Mouse (Mus musculus): Measurements from ENCODE around the gene Dnmt1.

Dnmt1 gene

GRCm38 (mm10) chr9:20959430-20959938 is at the start of gene Dnmt1:
Gene Dnmt1, minus strand, starts transcription at chr9:20959888.
- DNase-seq (ENCODE audit: low spot score): no peak

DNA sequence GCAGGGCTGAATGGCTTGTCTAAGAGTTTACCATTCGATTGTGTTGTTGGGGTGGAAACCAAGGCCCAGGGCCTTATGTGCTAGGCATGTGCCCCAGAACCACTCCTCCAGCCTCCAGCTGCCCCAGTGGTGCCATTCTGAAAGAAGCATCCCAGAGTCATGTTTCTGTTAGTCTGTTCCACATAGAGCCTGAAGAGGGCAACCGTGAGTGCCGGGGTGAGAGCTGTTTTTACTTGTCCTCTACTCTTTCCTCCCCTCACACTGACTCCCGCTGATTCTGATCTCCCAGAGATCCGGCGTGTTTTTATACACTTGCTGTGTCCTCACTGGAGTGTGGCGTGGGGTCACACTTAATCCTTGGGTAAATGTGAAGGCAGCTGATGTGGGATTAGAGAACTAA is 48.3 kb upstream of the Dnmt1 start:
- no peak for DNase-seq (ENCODE audit: low spot score)

DNA sequence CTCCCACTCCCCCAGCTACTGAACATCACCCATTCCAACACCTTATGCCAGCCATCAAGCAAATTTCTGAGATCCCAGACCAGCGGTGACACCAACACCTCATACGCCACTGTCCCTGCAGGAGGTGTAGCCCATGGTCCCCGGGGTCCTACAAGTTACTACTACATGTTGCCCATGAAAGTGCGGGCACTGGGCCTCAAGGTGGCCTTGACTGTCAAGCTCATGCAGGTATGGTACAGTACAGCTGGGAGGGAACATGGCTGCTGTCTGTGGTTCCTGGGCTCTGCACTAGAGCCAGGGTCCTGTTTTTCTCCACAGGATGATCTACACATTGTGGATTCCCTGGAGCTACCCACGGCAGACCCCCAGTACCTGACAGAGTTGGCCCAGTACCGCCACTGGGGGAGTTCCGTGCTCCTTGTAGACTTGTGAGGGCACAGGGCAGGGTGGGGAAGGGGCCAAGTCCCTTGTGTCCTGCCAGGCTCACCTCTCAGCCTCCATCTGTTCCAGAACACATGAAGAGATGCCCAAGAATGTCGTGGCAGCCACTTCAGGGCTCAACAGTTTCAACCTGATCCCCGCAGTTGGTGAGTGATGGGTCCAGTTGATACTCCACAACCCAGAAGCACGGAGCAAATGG is 47.7 kb upstream of the Dnmt1 start:
- no peak for DNase-seq (ENCODE audit: low spot score)

GRCm38 (mm10) chr9:21002627-21003551 is 43.2 kb upstream of the Dnmt1 start, which contains the start of gene Mrpl4:
Gene Mrpl4, plus strand, starts transcription at chr9:21002738.
- DNase-seq (ENCODE audit: low spot score): peak; percentile 89

DNA sequence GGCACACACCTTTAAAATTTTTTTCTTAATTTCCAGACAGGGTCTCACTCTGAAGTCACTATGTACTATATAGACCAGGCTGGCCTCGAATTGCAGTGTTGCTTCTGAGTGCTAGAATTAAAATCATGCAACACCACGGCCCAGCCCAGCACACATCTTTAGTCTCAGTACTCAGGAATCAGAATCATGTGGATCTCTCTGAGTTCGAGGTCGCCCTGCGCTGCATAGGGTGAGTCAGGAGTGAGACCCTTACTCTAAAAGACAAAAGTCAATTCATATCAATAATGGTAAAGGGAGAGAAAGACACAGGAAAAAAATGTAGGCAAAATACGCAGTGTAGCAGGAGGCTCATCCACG is 42.6 kb upstream of the Dnmt1 start:
- DNase-seq (ENCODE audit: low spot score): no peak

DNA sequence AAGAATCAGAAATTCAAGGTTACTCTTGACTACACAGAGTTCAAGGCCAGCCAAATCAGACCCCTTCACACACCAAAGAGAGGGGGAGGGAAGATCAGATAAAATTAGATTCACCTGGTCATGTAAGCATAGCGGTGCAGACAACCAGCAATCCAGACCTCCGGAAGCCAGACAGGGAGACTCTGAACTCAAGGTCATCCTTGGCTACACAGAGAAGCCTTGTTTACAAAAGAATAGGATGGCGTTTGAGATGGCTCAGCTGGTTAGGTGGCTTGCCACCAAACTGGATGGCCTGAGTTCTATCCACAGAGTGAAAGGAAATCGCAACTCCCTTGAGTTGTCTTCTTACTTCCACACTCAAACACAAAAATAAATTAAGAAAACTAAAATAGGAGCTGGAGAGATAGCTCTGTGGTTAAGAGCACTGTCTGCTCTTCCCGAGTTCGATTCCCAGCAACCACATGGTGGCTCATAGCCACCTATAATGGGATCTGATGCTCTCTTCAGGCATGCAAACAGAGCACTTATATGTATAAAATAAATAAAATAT is 42.0 kb upstream of the Dnmt1 start:
- no peak for DNase-seq (ENCODE audit: low spot score)

- peak; percentile 67 for DNase-seq (ENCODE audit: low spot score)
These were observed 41.1 kb upstream of the Dnmt1 start for GRCm38 (mm10) chr9:21000811-21001210.

DNA sequence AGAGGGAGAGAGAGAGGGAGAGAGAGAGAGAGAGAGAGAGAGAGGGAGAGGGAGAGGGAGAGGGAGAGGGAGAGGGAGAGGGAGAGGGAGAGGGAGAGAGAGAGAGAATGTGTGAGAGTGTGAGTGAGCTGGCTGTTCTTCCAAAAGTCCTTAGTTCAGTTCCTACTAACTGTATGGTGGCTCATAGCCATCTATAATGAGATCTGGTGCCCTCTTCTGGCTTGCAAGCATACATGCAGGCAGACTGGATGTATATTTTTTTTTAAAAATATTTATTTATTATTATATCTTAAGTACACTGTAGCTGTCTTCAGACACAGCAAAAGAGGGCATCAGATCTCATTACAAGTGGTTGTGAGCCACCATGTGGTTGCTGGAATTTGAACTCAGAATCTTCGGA is 38.6 kb upstream of the Dnmt1 start:
- peak; percentile 26 for DNase-seq (ENCODE audit: low spot score)

GRCm38 (mm10) chr9:20997065-20997464 is 37.4 kb upstream of the Dnmt1 start:
- DNase-seq (ENCODE audit: low spot score): no peak

DNA sequence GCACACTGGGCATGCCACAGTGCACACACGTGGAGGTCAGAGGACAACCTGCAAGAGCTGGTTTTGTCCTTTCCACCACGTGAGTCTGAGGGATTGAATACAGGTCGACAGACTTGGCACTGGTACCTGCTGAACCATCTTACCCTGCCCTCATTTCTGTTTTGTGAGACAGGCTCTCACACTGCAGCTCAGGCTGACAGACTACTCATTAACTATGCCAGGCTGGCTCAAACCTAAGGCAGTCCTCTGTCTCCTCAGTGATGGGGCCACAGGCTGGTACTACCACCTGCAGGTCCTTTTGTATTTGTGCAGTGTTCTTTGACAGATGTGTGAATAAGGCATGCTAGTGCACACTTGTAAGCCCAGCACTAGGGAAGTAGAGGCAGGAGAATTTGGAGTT is 35.4 kb upstream of the Dnmt1 start:
- DNase-seq (ENCODE audit: low spot score): no peak

DNA sequence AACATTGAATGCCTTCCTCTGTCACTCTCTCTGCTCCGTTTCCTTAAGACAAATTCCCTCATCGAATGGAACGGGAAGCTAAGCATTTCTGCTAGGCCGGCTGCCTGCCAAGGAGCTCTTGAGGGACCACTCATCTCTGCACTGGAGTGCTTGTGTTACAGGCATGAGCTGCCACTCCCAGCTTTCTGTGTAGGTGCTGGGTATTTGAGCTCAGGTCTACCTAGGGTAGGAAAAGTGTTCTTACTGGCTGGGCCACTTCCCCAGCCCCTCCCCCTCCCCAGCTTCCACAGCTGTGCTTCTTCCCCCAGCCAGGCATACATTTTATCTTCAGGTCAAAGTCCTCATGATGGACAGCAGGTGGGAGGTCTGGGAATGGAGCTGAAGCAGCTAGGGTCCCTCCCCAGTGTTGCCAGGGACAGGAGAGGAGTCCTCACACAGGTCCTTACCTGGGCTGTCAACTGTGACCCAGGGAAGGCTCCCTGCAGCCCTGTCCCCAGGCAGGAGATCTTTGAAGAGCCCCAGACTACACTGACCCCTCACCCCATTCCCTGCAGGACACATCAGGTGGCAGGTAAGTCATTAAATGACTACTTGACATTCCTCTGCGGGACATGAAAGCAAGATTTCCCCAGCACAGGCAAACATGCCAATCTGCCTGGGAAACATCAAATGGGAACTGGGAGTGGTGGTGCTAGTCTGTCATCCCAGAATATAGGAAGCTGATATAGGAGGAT is 33.6 kb upstream of the Dnmt1 start:
- DNase-seq (ENCODE audit: low spot score): no peak

- no peak for DNase-seq (ENCODE audit: low spot score)
These were observed 31.9 kb upstream of the Dnmt1 start for GRCm38 (mm10) chr9:20991587-20991986.

DNA sequence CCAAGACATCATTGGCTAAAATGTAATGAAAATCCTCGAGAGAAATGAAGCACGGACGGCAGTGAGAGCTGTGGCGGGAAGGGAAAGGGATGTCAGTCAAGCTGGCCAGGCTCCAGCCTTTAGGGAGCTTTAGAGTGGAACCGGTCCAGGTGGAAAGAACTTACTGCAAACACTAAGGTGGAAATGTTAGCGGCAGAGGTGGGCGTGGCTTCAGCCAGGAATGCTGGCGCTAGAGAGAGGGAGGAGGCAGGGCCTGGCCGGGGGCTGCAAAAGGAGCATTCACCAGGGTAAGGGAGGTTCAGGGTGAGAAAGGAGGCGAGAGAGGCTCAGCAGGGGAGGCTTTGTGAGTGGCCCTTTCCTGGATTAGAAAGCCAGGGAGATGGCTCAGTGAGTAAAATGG is 31.2 kb upstream of the Dnmt1 start:
- no peak for DNase-seq (ENCODE audit: low spot score)

DNA sequence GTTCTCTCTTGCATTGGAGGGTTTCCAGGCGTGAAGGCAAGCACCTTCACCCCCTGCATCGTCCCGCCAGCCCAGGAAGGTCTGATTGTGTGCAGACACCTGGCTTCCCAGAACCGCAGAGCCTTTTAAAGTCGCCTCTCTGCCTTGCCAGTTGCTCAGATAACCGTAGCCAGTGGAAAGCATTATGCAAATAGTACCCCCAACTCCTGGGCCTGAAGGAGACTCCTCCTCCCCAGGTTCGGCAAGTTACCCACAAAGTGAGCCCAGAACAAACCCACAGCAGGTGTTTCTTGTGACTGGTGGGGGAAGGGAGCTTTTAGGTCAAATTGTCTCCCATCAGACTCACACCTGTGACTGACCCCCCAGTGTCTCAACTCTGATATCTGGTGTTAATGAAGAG is 28.3 kb upstream of the Dnmt1 start:
- no peak for DNase-seq (ENCODE audit: low spot score)

DNA sequence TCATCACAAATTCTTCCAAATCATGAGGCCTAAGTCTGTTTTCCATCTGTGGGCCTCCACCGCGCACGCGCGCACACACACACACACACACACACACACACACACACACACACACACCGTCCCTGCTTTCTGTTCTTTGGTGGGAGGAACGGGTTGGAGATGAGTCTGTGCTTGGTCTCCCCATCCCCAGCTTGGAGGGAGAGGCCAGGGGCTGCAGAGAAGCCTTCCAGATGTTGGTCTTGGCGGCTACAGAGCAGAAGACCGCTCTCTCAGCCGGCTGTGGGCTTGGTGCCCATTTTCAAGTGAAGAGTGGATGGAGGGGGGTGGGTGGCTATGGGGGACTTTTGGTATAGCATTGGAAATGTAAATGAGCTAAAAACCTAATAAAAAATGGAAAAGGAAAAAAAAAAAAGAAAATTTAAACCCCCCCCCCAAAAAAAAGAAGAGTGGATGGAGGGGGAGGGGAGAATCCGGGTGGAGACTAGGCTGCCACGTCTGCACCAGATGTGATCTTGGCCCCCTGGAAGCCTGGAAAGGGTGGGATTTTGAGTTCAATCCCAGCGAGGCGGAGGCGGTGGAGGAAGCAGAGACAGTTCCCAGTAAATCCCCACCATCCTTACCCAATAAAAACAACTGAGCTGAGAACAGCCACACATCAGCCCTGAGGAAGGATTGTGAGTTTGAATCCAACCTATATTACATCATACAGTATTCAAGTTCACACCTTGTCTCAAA is 27.4 kb upstream of the Dnmt1 start:
- no peak for DNase-seq (ENCODE audit: low spot score)

DNA sequence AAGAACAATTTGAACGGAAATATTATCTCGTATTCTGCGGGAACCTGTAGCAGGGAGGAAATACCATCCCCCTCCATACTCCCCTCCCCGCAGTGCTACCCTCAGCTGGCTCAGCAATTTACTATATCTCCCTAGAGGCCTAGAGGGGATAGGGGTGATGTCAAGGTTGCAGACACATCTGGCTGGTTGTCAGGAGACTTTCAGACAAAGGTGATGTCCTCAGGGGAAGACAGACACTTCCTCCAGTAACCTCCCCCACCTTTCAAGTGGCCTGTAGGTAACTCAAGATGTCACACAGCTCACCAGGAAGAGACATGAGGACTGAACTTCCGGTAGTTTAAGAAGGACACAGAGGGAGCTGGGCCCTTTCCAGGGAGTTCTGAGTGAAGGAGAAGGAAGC is 23.5 kb upstream of the Dnmt1 start:
- no peak for DNase-seq (ENCODE audit: low spot score)

GRCm38 (mm10) chr9:20982171-20982570 is 22.5 kb upstream of the Dnmt1 start:
- no peak for DNase-seq (ENCODE audit: low spot score)

GRCm38 (mm10) chr9:20979769-20980168 is 20.1 kb upstream of the Dnmt1 start:
- no peak for DNase-seq (ENCODE audit: low spot score)

GRCm38 (mm10) chr9:20979181-20979580 is 19.5 kb upstream of the Dnmt1 start:
- no peak for DNase-seq (ENCODE audit: low spot score)

- DNase-seq (ENCODE audit: low spot score): no peak
These were observed 18.9 kb upstream of the Dnmt1 start for GRCm38 (mm10) chr9:20978409-20979095.

All from MN1 (cell line).